Mouse (Mus musculus): ENCODE results near the gene Sdcbp2. TPM values are rescaled to one million over a fixed set of nuclear protein-coding genes. Genes with fewer than 3 reads are reported as not detected.

Sdcbp2 gene
- 0.60 TPM in 1 of 2 replicates, not detected in the other for polyA plus RNA-seq (2014; fragmentation: Nextera tagmentation; extraction: Ambion mirVana)

DNA sequence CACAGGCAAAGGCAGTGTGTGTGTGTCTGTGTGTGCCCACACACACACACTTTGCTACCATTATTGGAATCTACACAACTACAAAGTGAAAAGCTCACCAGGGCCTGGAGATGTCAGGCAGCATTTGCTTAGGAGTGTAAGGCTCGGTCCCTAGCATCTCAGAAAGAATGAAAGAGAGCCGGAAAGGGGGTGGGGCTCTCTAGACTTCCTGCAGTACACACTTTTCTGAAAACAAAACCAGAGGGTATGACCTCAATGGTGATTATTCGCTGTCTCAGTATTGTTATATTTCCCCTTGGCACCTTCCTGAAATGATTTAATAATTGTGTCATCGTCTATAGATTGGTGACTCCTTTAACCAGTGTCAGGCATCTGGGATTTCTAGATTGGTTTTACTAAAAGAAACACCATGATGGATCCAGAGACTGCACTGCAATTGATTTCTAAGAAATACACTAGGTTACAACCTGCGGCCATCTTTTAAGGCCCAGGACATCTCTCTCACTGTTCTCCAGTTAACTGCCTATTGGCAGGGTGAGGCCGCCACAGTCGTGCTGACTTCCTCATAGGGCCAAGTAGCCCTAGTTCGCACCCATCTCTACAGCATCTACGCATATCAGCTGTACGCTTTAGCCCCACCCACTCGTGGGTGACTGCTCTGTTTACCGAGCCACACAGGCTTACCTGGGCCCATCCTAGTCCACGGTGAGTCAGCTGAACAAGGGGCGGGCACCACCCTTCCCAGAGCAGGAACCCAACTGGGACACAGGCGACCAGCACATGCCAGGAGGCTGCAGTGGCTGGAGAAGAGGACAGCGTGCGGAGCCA is at the start of gene Sdcbp2:
Gene Sdcbp2 (plus strand): TSS at position 750 of the 828 bp plus-strand sequence.
- 69% methylated on average over 17 of the region's 17 CpGs for WGBS
- Histone ChIP-seq H3K36me3 (ENCODE audit: control insufficient read depth, insufficient read depth, low read length) (no peaks in the 10 kb centered on the region), H3K4me1 (replicated peaks; ENCODE audit: control insufficient read depth, insufficient read depth, low read length) (0 out of 2 replicates have a peak, but pooled peaks cover 3% of the 10 kb centered on the region), H3K4me3 (ENCODE audit: low read depth, low read length) (no peak within 1 kb of the TSS), H3K27ac (ENCODE audit: low read depth, low read length) (no peak within 1 kb of the TSS), H3K27me3 (replicated peaks; ENCODE audit: control insufficient read depth, insufficient read depth, low read length) (no peaks in the 10 kb centered on the region), H3K9ac (ENCODE audit: low read depth, low read length) (no peak within 1 kb of the TSS), H3K9me3 (ENCODE audit: control insufficient read depth, low read length) (no peaks in the 10 kb centered on the region), H3K4me2 (no peak within 1 kb of the TSS)
- no peak for DNase-seq (ENCODE audit: low spot score)
- ATAC-seq (replicated peaks; ENCODE audit: low FRiP score), result no peak

DNA sequence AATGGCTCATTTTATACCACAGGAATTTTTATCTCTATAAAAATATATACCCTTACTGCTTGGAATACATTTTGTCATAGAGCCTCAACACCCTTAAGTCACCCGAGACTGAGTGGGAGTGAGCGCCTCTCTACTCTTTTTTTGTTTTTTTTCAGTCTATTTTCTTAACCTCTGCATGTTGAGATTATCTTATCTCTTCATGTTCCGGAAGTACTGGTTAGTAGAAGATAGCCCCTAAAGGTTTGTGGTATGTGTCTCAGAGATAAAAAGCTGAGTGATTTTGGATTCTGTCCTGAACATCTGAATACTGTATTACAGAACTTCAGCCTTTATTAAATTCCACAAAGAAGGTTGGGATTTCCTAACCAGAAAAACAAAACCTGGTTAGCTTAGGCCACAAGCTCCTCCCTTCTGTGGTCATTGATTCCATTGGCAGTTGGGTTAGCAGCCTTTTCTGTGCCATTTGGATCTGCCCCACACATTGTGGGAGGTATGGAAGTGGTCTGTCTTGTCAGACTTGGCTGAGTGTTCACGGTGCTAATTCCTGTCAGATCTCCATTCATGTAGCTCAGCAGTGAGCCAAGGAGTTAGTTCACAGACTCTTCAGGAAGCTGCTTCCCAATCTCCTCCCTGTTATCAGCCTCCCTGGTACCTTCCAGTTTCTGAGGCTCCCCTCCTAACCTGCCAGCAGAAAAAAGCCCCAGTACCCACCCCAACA is 47.9 kb upstream of the Sdcbp2 start:
- peak; percentile 69 for ATAC-seq (replicated peaks; ENCODE audit: low FRiP score)

DNA sequence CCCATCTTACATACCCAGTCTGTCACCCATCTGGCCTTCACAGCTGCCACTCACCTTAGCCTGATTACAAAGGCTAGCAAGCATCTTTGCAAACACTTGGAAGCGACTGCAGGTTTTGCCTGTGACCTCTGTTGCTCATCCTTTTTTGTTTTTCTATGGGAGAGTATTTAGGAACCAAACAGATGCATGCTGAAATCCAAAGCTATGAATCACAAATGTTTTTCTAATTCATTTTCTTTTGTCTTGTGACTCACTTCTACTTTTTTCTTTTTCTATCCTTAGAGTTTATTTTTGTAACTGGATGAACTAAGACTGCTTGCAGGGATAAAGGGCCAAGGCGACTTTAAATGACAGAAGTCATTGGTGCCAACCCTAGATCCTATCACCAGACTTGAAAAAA is 46.9 kb upstream of the Sdcbp2 start:
- WGBS, result 65% methylated on average over 2 of the region's 2 CpGs
- H3K36me3 ChIP-seq (ENCODE audit: control insufficient read depth, insufficient read depth, low read length), result no peaks in the 10 kb centered on the region

More for the DNA sequence above, 47.9 kb upstream of the Sdcbp2 start:
- no peak overlapping the region for H3K4me3 ChIP-seq (ENCODE audit: low read depth, low read length)
- no peaks in the 10 kb centered on the region for H3K36me3 ChIP-seq (ENCODE audit: control insufficient read depth, insufficient read depth, low read length)
- H3K27me3 ChIP-seq (replicated peaks; ENCODE audit: control insufficient read depth, insufficient read depth, low read length), result peaks cover 3% of the 10 kb centered on the region
- no peaks in the 10 kb centered on the region for H3K9me3 ChIP-seq (ENCODE audit: control insufficient read depth, low read length)
- peaks cover 8% of the 10 kb centered on the region; the same call in 1 of the 2 replicates for H3K4me1 ChIP-seq (replicated peaks; ENCODE audit: control insufficient read depth, insufficient read depth, low read length)
- WGBS, result 20% methylated on average over 4 of the region's 4 CpGs
- no peak overlapping the region for H3K9ac ChIP-seq (ENCODE audit: low read depth, low read length)
- no peak overlapping the region for H3K27ac ChIP-seq (ENCODE audit: low read depth, low read length)
- H3K4me2 ChIP-seq, result no peak overlapping the region
- no peak for DNase-seq (ENCODE audit: low spot score)

DNA sequence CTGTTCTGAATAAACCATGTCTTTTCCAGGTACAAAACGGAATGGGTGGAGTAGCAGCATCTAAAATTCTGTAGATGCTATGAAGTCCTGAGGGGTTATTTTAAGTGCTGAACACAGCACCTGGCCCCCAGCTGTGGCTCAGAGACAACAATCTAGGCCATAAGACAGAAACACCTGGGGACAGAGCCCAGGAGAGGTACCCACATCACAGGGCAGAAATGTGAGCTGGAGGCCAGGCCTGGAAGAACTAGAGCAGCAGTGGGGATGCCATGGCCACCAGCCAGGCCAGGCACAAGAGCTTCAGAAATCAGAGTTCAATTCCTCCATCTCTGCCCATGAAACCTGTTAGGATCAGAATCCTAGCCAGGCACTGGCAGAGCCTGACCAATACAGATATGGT is 44.4 kb upstream of the Sdcbp2 start:
- no peak overlapping the region for H3K4me3 ChIP-seq (ENCODE audit: low read depth, low read length)
- H3K9ac ChIP-seq (ENCODE audit: low read depth, low read length), result no peak overlapping the region
- peaks cover 19% of the 10 kb centered on the region for H3K4me1 ChIP-seq (replicated peaks; ENCODE audit: control insufficient read depth, insufficient read depth, low read length)
- H3K36me3 ChIP-seq (ENCODE audit: control insufficient read depth, insufficient read depth, low read length), result no peaks in the 10 kb centered on the region
- H3K27ac ChIP-seq (ENCODE audit: low read depth, low read length), result no peak overlapping the region
- H3K9me3 ChIP-seq (ENCODE audit: control insufficient read depth, low read length), result no peaks in the 10 kb centered on the region
- ATAC-seq (replicated peaks; ENCODE audit: low FRiP score) (no peak), DNase-seq (ENCODE audit: low spot score) (no peak)
- H3K4me2 ChIP-seq, result no peak overlapping the region
- peaks cover 3% of the 10 kb centered on the region for H3K27me3 ChIP-seq (replicated peaks; ENCODE audit: control insufficient read depth, insufficient read depth, low read length)
- WGBS, result 79% methylated on average over 1 of the region's 1 CpGs

More for the DNA sequence above, 46.9 kb upstream of the Sdcbp2 start:
- no peaks in the 10 kb centered on the region for H3K9me3 ChIP-seq (ENCODE audit: control insufficient read depth, low read length)
- H3K4me3 ChIP-seq (ENCODE audit: low read depth, low read length), result no peak overlapping the region
- H3K4me1 ChIP-seq (replicated peaks; ENCODE audit: control insufficient read depth, insufficient read depth, low read length), result peaks cover 14% of the 10 kb centered on the region; the same call in 1 of the 2 replicates
- ATAC-seq (replicated peaks; ENCODE audit: low FRiP score) (no peak), DNase-seq (ENCODE audit: low spot score) (no peak)
- no peak overlapping the region for H3K27ac ChIP-seq (ENCODE audit: low read depth, low read length)
- no peak overlapping the region for H3K9ac ChIP-seq (ENCODE audit: low read depth, low read length)
- H3K4me2 ChIP-seq, result no peak overlapping the region
- H3K27me3 ChIP-seq (replicated peaks; ENCODE audit: control insufficient read depth, insufficient read depth, low read length), result peaks cover 3% of the 10 kb centered on the region

DNA sequence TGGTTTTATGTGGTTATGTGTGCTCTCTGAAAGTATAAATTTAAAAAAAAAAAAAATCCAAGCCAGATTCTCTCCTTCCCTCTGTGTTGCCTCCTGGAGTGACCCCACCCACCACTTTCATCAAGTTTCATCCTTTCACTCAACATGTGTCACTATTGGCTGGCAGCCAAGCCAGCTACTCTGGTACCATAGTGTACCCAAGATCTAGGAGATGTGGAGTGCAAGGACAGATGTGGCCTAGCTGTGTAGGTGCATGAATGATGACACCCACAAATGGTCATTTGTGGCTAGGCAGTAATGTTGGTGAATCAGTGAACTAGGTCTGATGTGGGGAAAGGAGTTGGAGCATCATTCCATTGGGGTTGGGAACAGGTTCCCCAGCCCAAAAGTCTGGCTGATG is 43.3 kb upstream of the Sdcbp2 start:
- no peak overlapping the region for H3K4me2 ChIP-seq
- ATAC-seq (replicated peaks; ENCODE audit: low FRiP score), result no peak
- peaks cover 3% of the 10 kb centered on the region for H3K27me3 ChIP-seq (replicated peaks; ENCODE audit: control insufficient read depth, insufficient read depth, low read length)
- no peak overlapping the region for H3K4me3 ChIP-seq (ENCODE audit: low read depth, low read length)
- peaks cover 17% of the 10 kb centered on the region for H3K4me1 ChIP-seq (replicated peaks; ENCODE audit: control insufficient read depth, insufficient read depth, low read length)
- H3K36me3 ChIP-seq (ENCODE audit: control insufficient read depth, insufficient read depth, low read length), result no peaks in the 10 kb centered on the region
- H3K9ac ChIP-seq (ENCODE audit: low read depth, low read length), result no peak overlapping the region
- no peaks in the 10 kb centered on the region for H3K9me3 ChIP-seq (ENCODE audit: control insufficient read depth, low read length)
- no peak overlapping the region for H3K27ac ChIP-seq (ENCODE audit: low read depth, low read length)
- no peak for DNase-seq (ENCODE audit: low spot score)

DNA sequence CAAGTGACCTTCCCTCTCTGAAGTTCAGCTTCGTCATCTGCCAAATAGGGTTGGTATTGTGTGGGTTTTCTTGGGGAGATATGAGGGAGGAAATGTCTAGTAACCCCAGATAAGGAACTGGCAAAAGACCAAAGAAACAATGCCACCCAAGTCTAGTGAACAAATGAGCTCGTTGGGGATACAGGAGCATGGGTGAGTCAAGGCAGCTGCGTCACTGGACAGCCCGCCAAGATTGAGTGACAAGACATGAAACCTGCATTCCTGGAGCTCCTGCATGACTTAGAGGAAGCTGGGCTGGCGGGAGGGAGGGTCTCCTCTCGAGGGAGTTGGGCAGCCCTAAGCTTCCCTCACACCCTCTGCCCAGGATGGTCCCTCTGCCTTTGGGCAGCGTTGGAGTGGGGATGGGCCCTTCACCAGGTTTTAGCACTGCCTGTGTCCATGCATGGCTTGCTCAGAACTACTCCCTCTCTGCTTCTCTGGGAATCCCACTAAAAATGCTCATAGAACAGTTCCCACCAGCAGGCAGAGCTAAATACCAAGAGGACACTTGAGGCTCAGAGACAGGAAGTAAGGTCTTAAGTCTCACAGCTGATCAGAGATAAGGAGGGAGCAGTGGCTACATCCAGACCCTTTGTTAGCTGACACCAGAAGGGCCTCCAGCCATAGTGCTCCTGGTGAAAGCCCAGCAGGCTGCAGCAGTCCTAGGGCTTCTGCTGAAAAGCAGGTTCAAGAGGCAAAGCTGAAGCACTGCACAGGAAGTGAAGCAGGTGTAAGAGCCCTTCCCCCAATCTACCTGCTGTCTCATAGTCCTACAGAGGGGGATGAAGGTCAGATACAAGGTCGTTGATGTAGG is 41.8 kb upstream of the Sdcbp2 start:
- Histone ChIP-seq H3K4me2 (no peak overlapping the region), H3K4me3 (ENCODE audit: low read depth, low read length) (no peak overlapping the region), H3K9me3 (ENCODE audit: control insufficient read depth, low read length) (no peaks in the 10 kb centered on the region), H3K27me3 (replicated peaks; ENCODE audit: control insufficient read depth, insufficient read depth, low read length) (peaks cover 3% of the 10 kb centered on the region), H3K9ac (ENCODE audit: low read depth, low read length) (no peak overlapping the region), H3K27ac (ENCODE audit: low read depth, low read length) (no peak overlapping the region), H3K4me1 (replicated peaks; ENCODE audit: control insufficient read depth, insufficient read depth, low read length) (peaks cover 11% of the 10 kb centered on the region), H3K36me3 (ENCODE audit: control insufficient read depth, insufficient read depth, low read length) (no peaks in the 10 kb centered on the region)
- DNase-seq (ENCODE audit: low spot score) (no peak), ATAC-seq (replicated peaks; ENCODE audit: low FRiP score) (peak; percentile 39)
- WGBS, result 25% methylated on average over 8 of the region's 8 CpGs

DNA sequence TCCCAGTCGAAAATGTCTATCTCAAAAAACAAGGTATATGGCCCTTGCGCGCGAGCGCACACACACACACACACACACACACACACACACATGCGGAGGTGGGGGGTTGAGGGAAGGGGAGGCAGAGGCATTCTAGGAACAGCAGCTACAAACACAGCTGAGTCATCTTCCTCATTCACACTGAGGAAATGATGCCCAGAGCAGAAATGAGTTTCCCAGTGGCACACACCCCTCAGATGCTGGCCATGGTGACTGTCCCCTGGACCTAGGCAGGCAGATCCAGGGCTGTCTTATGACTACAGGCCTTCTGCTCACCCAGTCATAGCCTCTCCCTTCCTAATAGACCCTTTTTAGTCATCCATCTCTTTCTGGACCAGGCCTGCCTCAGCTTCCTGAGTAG is 38.8 kb upstream of the Sdcbp2 start:
- DNase-seq (ENCODE audit: low spot score) (no peak), ATAC-seq (replicated peaks; ENCODE audit: low FRiP score) (no peak)
- WGBS, result 70% methylated on average over 6 of the region's 6 CpGs
- Histone ChIP-seq H3K9ac (ENCODE audit: low read depth, low read length) (no peak overlapping the region), H3K4me2 (no peak overlapping the region), H3K27ac (ENCODE audit: low read depth, low read length) (no peak overlapping the region), H3K9me3 (ENCODE audit: control insufficient read depth, low read length) (no peaks in the 10 kb centered on the region), H3K4me3 (ENCODE audit: low read depth, low read length) (no peak overlapping the region), H3K27me3 (replicated peaks; ENCODE audit: control insufficient read depth, insufficient read depth, low read length) (no peaks in the 10 kb centered on the region), H3K4me1 (replicated peaks; ENCODE audit: control insufficient read depth, insufficient read depth, low read length) (peaks cover 11% of the 10 kb centered on the region), H3K36me3 (ENCODE audit: control insufficient read depth, insufficient read depth, low read length) (no peaks in the 10 kb centered on the region)

DNA sequence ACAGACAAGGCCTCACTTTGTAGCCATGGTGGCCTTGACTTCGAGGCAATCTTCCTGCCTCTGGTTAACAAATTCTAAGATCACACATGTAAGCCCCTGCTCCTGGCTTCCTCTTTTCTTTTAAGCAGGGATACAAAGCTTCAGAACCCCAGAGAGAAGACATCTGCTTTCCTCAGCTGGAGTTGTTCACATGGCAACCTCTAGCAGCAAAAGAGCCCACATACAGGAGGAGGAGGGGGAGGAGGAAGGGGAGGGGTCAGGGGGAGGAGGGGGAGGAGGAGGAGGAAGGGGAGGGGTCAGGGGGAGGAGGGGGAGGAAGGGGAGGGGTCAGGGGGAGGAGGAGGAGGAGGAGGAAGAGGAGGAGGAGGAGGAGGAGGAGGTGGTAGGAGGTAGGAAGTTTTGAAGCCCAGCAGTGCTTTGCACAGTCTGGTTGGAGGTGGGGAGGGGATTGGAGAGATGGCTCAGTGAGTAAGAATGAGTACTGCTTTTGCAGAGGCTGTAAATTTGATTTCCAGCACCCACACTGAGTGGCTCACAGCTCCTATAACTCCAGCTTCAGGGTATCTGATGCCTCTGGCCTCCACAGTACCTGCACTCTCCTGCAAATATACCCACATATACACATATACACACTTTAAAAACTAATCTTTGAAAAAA is 36.3 kb upstream of the Sdcbp2 start:
- no peak for DNase-seq (ENCODE audit: low spot score)
- ATAC-seq (replicated peaks; ENCODE audit: low FRiP score), result peak; percentile 53
- Histone ChIP-seq H3K4me3 (ENCODE audit: low read depth, low read length) (no peak overlapping the region), H3K9ac (ENCODE audit: low read depth, low read length) (no peak overlapping the region), H3K9me3 (ENCODE audit: control insufficient read depth, low read length) (no peaks in the 10 kb centered on the region), H3K27me3 (replicated peaks; ENCODE audit: control insufficient read depth, insufficient read depth, low read length) (no peaks in the 10 kb centered on the region), H3K4me1 (replicated peaks; ENCODE audit: control insufficient read depth, insufficient read depth, low read length) (peaks cover under 1% of the 10 kb centered on the region; the same call in 1 of the 2 replicates), H3K4me2 (no peak overlapping the region), H3K27ac (ENCODE audit: low read depth, low read length) (no peak overlapping the region), H3K36me3 (ENCODE audit: control insufficient read depth, insufficient read depth, low read length) (no peaks in the 10 kb centered on the region)
- 18% methylated on average over 1 of the region's 1 CpGs for WGBS

Data from liver, embryonic 11.5 days (tissue).